Mouse (Mus musculus) liver, postnatal 0 days (tissue): Measurements from ENCODE around the gene Ugt2a3. TPM values are rescaled to one million over a fixed set of nuclear protein-coding genes. Genes with fewer than 3 reads are reported as not detected.
"Not testable (repeated sequence)": the region's sequence is repeated elsewhere in the genome, so short reads cannot be mapped to it uniquely, and the experiment has no call there.

Source experiments
- ATAC-seq: fragments of 200-750 bp; cut with Nextera tagmentation; 2 replicates; pipeline ENCODE4 v1.8.0; 2017; ENCODE audit warnings: mild to moderate bottlenecking, moderate library complexity
- DNase-seq: peaks from one replicate; pipeline ENCODE4 v3.0.0-alpha.2; 2016
- H3K27ac ChIP-seq: fragments of 300-500 bp; sonication (generic); 2 replicates; pipeline ENCODE4 v1.5.1; 2014; ENCODE audit warnings: antibody characterized with exemption, moderate library complexity, mild to moderate bottlenecking, low read depth
- H3K27me3 ChIP-seq: fragments of 300-500 bp; sonication (generic); 2 replicates; pipeline ENCODE4 v1.6.1; 2014; ENCODE audit warnings: low read length, control low read depth, mixed read lengths; ENCODE audit not compliant: insufficient read depth
- H3K36me3 ChIP-seq: fragments of 300-500 bp; sonication (generic); replicated peaks from 2 replicates; pipeline ENCODE4 v1.6.1; 2014; ENCODE audit warnings: mild to moderate bottlenecking, control low read depth, low read length, moderate library complexity, mixed read lengths; ENCODE audit not compliant: insufficient read depth
- H3K4me1 ChIP-seq: fragments of 300-500 bp; sonication (generic); 2 replicates; pipeline ENCODE4 v1.6.1; 2014; ENCODE audit warnings: antibody characterized with exemption, mild to moderate bottlenecking, control low read depth; ENCODE audit not compliant: insufficient read depth
- H3K4me2 ChIP-seq: fragments of 300-500 bp; sonication (generic); 2 replicates; pipeline ENCODE4 v1.6.1; 2014; ENCODE audit warnings: low read depth, mild to moderate bottlenecking, low read length, moderate library complexity, mixed read lengths
- H3K4me3 ChIP-seq: fragments of 300-500 bp; sonication (generic); 2 replicates; pipeline ENCODE4 v1.5.1; 2014; ENCODE audit warnings: low read depth, low read length
- H3K9ac ChIP-seq: fragments of 300-500 bp; sonication (generic); replicated peaks from 2 replicates; pipeline ENCODE4 v1.6.1; 2014; ENCODE audit warnings: mild to moderate bottlenecking, moderate library complexity
- H3K9me3 ChIP-seq: fragments of 300-500 bp; sonication (generic); 2 replicates; pipeline ENCODE4 v1.6.1; 2016; ENCODE audit warnings: mild to moderate bottlenecking, control low read depth, low read length, mixed read lengths
- CTCF ChIP-seq: sonication (generic); IDR thresholded peaks from 2 replicates; pipeline ENCODE4 v1.5.1; 2016; ENCODE audit warnings: antibody characterized with exemption, low read depth
- EP300 ChIP-seq: IDR thresholded peaks from 2 replicates; pipeline ENCODE4 v1.6.1; 2016; ENCODE audit warnings: antibody characterized with exemption, low read depth, mild to moderate bottlenecking
- WGBS: fragments of 180-500 bp; shearing (Covaris S2); extraction: QIAGEN DNeasy Blood & Tissue Kit; methylation state at CpG from one replicate; pipeline ENCODE4 v1.1.7; 2014; ENCODE audit not compliant: insufficient replicate concordance; 5-methylcytosine and 5-hydroxymethylcytosine counted together
- polyA plus RNA-seq: library from polyadenylated mRNA; unstranded; fragments of >200 nt; fragmentation: Nextera tagmentation; extraction: Ambion mirVana; gene quantifications from 2 replicates; pipeline ENCODE4 v1.2.1, GENCODE M21; 2015

Gene Ugt2a3
- polyA plus RNA-seq, 1 experiment from 2014 or later, result 1.9 TPM

GRCm38 (mm10) chr5:87350350-87350749 is 13.4 kb upstream of the Ugt2a3 start:
- Histone ChIP-seq H3K4me1 (no peaks in the 10 kb centered on the region), H3K4me2 (no peak overlapping the region), H3K9ac (no peak overlapping the region), H3K36me3 (no peaks in the 10 kb centered on the region), H3K4me3 (no peak overlapping the region), H3K27ac (no peak overlapping the region), H3K9me3 (no peaks in the 10 kb centered on the region), H3K27me3 (no peaks in the 10 kb centered on the region)
- no peak for DNase-seq
- 44% methylated on average over 1 of the region's 1 CpGs for WGBS
- TF ChIP-seq EP300 (no peak), CTCF (no peak)
- no peak for ATAC-seq

- not testable (repeated sequence) for H3K27me3 ChIP-seq, H3K9me3 ChIP-seq, ATAC-seq, H3K27ac ChIP-seq, H3K9ac ChIP-seq, DNase-seq, H3K4me1 ChIP-seq, H3K4me2 ChIP-seq, H3K4me3 ChIP-seq, H3K36me3 ChIP-seq
- 69% methylated on average over 1 of the region's 1 CpGs for WGBS
Measured at GRCm38 (mm10) chr5:87349150-87349549, 12.2 kb upstream of the Ugt2a3 start.

GRCm38 (mm10) chr5:87347479-87348078 is 10.6 kb upstream of the Ugt2a3 start:
- H3K36me3 ChIP-seq, H3K4me1 ChIP-seq, H3K4me3 ChIP-seq, DNase-seq, H3K4me2 ChIP-seq, H3K27ac ChIP-seq, H3K27me3 ChIP-seq, H3K9ac ChIP-seq, H3K9me3 ChIP-seq, ATAC-seq: not testable (repeated sequence)
- WGBS, result 63% methylated on average over 2 of the region's 2 CpGs

- no peak for DNase-seq
- Histone ChIP-seq H3K9me3 (peaks cover 4% of the 10 kb centered on the region; the same call in 1 of the 2 replicates), H3K4me2 (no peak overlapping the region), H3K36me3 (no peaks in the 10 kb centered on the region), H3K27me3 (no peaks in the 10 kb centered on the region), H3K9ac (no peak overlapping the region), H3K4me3 (no peak overlapping the region), H3K27ac (no peak overlapping the region), H3K4me1 (no peaks in the 10 kb centered on the region)
- no peak for ATAC-seq
- TF ChIP-seq CTCF (no peak), EP300 (no peak)
- WGBS, result 81% methylated on average over 5 of the region's 5 CpGs
Measured at GRCm38 (mm10) chr5:87340461-87340860, 3.5 kb upstream of the Ugt2a3 start.

- Histone ChIP-seq H3K27ac (no peak overlapping the region), H3K4me2 (no peak overlapping the region), H3K4me3 (no peak overlapping the region), H3K9ac (no peak overlapping the region), H3K4me1 (no peaks in the 10 kb centered on the region), H3K27me3 (no peaks in the 10 kb centered on the region), H3K36me3 (no peaks in the 10 kb centered on the region), H3K9me3 (no peaks in the 10 kb centered on the region)
- 64% methylated on average over 1 of the region's 1 CpGs for WGBS
- ATAC-seq (no peak), DNase-seq (no peak)
- TF ChIP-seq EP300, result no peak
- TF ChIP-seq CTCF, result peak; percentile 55
Measured at GRCm38 (mm10) chr5:87335199-87335598, 1.8 kb downstream of the Ugt2a3 start.

- Histone ChIP-seq H3K9me3 (no peaks in the 10 kb centered on the region), H3K9ac (no peak overlapping the region), H3K4me3 (no peak overlapping the region), H3K36me3 (no peaks in the 10 kb centered on the region), H3K27ac (no peak overlapping the region), H3K4me2 (no peak overlapping the region), H3K27me3 (no peaks in the 10 kb centered on the region), H3K4me1 (no peaks in the 10 kb centered on the region)
- TF ChIP-seq EP300, result no peak
- peak; percentile 55 for TF ChIP-seq CTCF
- WGBS, result 49% methylated on average over 3 of the region's 3 CpGs
- ATAC-seq (no peak), DNase-seq (peak; percentile 17)
Measured at GRCm38 (mm10) chr5:87333584-87333983, 3.4 kb downstream of the Ugt2a3 start.

GRCm38 (mm10) chr5:87311392-87311791 is 25.6 kb downstream of the Ugt2a3 start:
- no peaks in the 10 kb centered on the region for H3K27me3 ChIP-seq
- no peak for ATAC-seq
- WGBS, result 87% methylated on average over 12 of the region's 12 CpGs
- H3K27ac ChIP-seq, result no peak overlapping the region
- H3K9ac ChIP-seq, result no peak overlapping the region
- no peak overlapping the region for H3K4me3 ChIP-seq
- no peaks in the 10 kb centered on the region for H3K4me1 ChIP-seq
- no peak for DNase-seq
- no peaks in the 10 kb centered on the region for H3K36me3 ChIP-seq
- H3K4me2 ChIP-seq, result no peak overlapping the region
- TF ChIP-seq EP300 (no peak), CTCF (no peak)
- H3K9me3 ChIP-seq, result no peaks in the 10 kb centered on the region

GRCm38 (mm10) chr5:87286180-87286579 is 50.8 kb downstream of the Ugt2a3 start:
- not testable (repeated sequence) for H3K4me1 ChIP-seq, H3K4me2 ChIP-seq, H3K4me3 ChIP-seq, H3K27ac ChIP-seq, H3K27me3 ChIP-seq, ATAC-seq, DNase-seq, H3K36me3 ChIP-seq, H3K9ac ChIP-seq, H3K9me3 ChIP-seq
- WGBS, result 68% methylated on average over 4 of the region's 4 CpGs

GRCm38 (mm10) chr5:87275986-87276385 is 61.0 kb downstream of the Ugt2a3 start:
- H3K4me2 ChIP-seq, H3K4me3 ChIP-seq, H3K4me1 ChIP-seq, ATAC-seq, DNase-seq, H3K27ac ChIP-seq, H3K27me3 ChIP-seq, H3K36me3 ChIP-seq, H3K9ac ChIP-seq, H3K9me3 ChIP-seq: not testable (repeated sequence)
- WGBS, result 83% methylated on average over 4 of the region's 4 CpGs
